Mouse (Mus musculus): ENCODE measurements around the gene Gm11232. TPM values are rescaled to one million over a fixed set of nuclear protein-coding genes. Genes with fewer than 3 reads are reported as not detected.

Gm11232 gene
- total RNA-seq (2021), result not detected

DNA sequence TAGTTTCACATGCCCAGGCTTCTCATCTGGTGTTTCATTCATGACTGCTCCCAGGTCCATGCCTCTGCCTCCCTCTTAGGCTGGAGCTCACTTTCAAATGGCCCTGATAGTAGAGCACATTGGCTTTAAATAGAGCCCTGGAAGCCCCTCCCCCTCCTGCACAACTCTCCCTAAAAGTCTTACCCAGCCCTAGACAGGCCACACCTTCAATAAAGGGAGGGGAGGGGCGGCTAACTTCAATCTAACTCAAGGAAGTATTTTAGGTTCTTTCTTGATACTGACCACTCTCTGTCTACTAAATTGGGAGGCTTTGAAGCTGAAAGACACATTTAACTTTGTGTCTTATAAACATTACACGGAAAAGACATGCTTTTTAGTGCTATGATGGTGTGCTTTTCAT, at the start of gene Gm11232:
Gm11232 (minus strand) TSS at position 101 of the 400 bp plus-strand sequence.
- intact Hi-C loops (cut with DNase I), result no loop called here
- no peak for DNase-seq

- no peak for DNase-seq
- intact Hi-C loops (cut with DNase I), result no loop called here
These were observed 48.3 kb upstream of the Gm11232 start for GRCm38 (mm10) chr4:71805977-71806534.

DNA sequence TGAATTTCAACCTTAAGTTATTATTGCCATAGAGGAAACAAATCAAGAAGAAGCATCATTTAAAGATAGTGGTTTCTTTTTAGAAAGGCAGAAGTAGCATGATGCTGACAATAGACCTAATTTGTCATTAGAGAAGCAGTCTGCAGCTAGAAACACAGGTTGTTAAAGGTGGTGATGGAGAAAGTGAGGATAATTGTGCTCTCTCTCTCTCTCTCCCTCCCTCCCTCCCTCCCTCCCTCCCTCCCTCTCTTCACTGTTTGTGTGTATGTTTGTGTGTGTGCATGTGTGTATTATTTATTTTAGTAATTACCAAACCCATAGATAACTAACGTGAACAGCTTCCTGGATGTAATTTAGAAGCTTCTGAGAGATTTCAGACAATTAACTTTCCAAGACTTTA, 7.8 kb upstream of the Gm11232 start:
- intact Hi-C loops (cut with DNase I), result no loop called here
- no peak for DNase-seq

DNA sequence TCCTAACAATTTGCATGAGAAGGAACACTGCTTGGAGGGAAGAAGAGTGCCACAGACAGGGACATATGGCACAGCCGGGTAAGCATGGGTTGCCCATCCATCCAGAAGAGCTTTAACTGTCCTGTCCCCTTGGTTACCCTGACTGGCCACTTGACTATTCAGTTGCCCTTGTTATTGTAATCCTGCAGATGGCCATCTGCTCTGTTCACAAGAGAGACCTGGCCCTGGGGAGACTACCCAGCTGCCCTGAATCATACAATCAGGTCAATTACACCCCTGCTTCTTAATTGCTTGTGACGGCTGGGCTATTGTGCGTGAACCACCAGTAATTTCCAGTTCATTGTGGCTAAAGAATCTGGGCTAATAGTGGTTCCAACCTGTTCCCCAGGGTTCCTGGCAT, 7.3 kb upstream of the Gm11232 start:
- intact Hi-C loops (cut with DNase I), result no loop called here
- DNase-seq, result no peak

DNA sequence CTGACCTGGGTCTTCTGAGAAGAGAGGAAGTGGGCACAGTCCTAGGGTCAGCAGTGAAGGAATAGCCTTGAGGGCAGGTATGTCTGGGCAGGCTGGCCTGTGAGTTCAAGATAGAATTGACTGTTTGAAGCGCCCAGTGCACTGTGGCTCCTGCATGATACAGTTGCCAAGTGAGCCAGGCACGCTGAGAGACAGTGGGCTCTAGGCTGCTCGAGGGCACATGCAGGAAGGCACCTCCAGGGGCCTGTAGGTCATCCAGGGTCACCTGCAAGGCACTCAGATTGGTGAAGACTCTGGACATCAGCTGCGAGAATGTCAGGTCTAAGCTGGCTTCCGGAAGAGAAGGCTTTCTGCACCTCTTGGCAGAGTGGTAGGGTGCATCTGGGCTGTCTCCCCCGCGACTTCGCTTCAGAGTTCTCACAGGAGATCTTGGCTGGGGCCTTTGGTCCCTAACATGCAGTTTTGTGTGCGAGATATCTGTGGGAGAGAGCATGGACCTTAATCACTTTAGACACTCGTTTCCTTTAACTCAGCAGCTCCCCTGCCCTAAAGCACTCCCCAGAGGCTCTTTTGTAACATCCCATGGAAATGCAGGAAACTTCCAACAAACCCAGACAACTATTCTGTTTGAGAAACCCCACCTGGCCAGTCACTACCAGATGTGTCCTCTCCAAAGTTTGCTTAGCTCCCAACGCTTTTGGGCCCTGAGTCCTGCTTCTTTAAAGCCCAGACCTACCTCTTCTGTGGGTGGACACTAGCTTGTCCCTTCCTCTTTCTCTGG, 1.1 kb downstream of the Gm11232 start:
- peak; percentile 11 to 12 for DNase-seq

DNA sequence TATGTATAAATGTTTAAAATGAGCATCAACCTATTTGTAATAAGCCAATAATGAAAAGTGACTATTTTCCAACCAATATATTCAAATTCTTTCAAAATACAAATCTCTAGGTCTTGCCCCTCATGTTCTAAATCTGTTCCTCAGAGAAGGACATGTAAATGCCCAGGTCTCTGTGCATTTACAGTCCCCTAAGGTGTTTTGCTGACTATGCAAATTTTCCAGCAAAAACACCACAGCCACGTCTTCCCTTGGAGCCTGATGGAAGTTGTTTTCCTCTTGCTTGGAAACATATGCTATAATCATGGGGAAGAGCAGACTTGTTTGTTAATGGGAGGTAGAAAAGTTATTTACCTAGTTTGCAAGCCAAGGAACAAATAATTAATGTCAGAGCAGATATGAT, 12.0 kb downstream of the Gm11232 start:
- intact Hi-C loops (cut with DNase I), result no loop called here
- no peak for DNase-seq

More for the DNA sequence above, 1.1 kb downstream of the Gm11232 start:
- intact Hi-C loops (cut with DNase I), result no loop called here

DNA sequence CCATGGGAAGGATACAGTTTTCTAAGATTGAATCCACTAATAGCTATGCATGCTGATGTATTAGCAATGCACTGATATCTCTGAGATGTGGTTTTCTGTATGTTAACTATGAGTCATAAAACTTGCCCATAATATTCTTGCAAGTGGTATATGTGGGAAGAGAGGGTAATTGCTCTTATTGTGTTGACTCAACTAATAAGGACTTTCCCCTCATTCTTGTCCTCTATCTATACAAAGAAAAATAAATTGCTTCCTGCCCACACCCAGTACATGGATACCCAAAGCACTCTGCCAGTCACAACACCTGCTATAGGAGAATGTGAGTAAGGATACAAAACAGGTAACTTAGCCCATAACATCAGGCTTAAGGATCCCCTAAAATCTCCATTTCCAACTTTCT, 21.2 kb downstream of the Gm11232 start:
- no peak for DNase-seq
- intact Hi-C loops (cut with DNase I), result no loop called here

- no peak for DNase-seq
- intact Hi-C loops (cut with DNase I), result no loop called here
These were observed 22.5 kb downstream of the Gm11232 start for GRCm38 (mm10) chr4:71735261-71735660.

DNA sequence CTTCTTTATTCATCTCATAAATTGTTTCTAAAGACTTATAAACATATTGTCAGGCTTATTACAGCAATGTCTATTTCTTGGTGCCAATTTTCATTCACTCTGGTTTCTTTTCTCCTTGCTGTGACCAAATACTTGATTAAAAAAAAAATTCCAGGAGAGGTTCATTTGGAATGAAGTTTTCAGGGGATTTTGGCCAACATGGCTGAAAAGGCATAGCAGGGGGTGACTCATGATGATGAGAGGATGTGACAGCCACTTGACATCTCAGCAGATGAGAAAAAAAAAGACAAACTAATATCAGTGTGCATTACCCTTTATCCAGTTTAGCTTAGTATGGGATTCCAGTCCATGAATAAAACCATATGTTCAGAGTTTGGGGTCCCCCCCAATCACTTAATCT, 28.4 kb downstream of the Gm11232 start:
- intact Hi-C loops (cut with DNase I), result no loop called here
- DNase-seq, result no peak

DNA sequence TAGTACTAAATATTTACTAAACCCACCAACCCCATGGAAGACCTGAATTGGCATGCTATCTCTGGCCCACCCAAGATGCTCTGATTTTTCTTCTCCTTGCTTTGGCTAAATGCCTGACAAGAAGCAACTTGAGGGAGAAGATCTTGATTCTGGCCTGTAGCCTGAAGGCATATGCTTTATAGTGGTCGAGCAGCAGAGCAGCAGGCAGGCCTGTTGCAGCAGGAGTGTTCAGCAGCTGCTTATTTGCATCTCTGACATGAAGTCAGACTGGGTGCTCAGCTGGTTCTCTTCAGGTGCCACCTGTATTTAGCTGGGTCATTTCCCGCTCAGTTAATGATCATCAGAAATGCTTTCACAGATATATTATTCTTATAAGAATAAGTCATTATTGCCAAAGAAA, 30.2 kb downstream of the Gm11232 start:
- DNase-seq, result no peak
- intact Hi-C loops (cut with DNase I), result no loop called here

DNA sequence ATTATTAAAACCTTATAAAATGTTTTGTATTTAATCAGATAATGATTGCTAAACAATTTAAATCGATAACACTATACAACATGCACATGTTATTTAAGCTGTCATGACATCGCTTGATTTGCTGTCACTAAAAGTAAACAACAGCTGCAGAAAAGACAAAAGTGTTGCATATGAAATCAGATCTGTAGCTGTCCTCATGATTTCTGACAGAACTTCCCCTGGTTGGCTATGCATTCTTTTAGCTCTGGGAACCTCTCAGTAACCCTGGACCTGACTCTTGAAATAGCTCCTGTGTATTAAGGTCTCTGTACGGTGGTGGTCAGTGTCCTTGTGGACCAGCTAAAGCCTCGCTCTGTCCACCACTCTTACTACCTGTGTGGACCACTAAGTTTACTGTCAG, 30.7 kb downstream of the Gm11232 start:
- intact Hi-C loops (cut with DNase I), result no loop called here
- DNase-seq, result no peak

GRCm38 (mm10) chr4:71725889-71726288, 31.9 kb downstream of the Gm11232 start:
- intact Hi-C loops (cut with DNase I), result no loop called here

More at GRCm38 (mm10) chr4:71725889-71726288, 31.9 kb downstream of the Gm11232 start:
- DNase-seq, result no peak
